Mouse (Mus musculus): ENCODE measurements at regions not wholly inside any gene's neighbourhood (a gene's known extent, or its start where the extent isn't known, plus 50 kb on each side); places are given as distances from the start of the nearest gene placed in this dataset.

DNA sequence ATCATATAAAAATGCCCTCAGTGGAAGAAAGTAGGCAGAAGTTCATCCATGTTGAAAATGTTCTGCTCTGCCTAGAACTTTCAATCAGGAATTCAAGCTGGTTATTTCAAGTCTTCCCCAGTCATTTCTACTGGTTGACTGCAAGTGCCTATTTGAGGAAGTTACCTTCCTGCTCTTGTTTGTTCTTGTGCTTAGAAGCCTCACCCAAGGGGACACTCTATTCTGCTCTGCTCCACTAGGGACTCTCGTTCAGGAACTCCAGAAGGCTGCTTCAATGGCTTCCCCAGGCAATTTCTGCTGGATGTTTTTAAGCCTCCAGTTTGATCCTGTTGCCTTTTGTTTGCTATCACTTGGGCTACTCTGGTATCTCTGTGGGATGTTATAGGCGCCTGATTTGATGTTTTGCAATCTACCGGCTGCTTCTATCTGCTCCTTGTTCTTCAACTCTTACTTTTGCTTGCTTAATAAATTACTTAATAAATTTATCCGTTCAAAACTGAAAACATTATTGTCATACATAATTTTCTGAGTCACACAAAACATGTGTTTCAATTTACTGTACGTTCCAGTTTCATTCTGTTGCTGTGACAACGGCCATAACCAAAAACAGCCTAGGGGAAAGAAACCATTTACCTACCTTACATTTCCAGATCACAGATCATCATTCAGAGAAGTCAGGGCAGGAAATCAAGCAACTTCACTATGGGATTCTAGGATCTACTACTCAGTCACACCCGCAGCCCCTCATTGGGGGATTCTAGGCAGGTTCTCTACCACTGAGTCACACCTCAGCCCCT is 71.4 kb upstream of the Foxk1 start:
- no peaks in the 10 kb centered on the region for H3K4me1 ChIP-seq (replicated peaks)
- H3K36me3 ChIP-seq, result no peaks in the 10 kb centered on the region
- no peak overlapping the region for H3K9ac ChIP-seq
- ATAC-seq (ENCODE audit: low read depth), result no peak
- no peak overlapping the region for H3K27ac ChIP-seq (replicated peaks)
- H3K9me3 ChIP-seq, result no peaks in the 10 kb centered on the region
- no peak overlapping the region for H3K4me2 ChIP-seq
- H3K4me3 ChIP-seq, result no peak overlapping the region
- 81% methylated on average over 7 of the region's 7 CpGs for WGBS
- H3K27me3 ChIP-seq, result no peaks in the 10 kb centered on the region; the same call in 1 of the 2 replicates

DNA sequence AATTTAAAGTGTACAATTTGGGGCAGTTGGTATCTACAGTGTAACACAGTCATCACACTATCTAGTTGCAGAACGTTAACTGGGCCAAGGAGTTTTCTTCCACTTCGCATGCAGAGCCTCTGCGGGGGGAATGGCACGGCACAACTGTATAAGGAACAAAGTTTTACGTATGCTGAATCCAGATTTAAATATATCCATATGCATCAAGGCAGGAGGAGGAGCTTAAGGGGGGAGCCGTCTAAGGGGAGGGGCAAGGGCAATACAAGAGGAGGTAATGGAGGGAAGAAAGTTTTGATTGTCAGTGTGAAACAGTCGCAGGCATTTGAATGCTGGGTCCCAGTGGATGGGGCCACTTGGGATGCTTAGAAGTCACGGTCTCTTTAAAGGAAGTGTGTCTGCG is 68.6 kb upstream of the Foxk1 start:
- no peaks in the 10 kb centered on the region; the same call in 1 of the 2 replicates for H3K27me3 ChIP-seq
- no peak overlapping the region for H3K4me2 ChIP-seq
- H3K36me3 ChIP-seq, result no peaks in the 10 kb centered on the region
- no peaks in the 10 kb centered on the region for H3K9me3 ChIP-seq
- no peak overlapping the region for H3K4me3 ChIP-seq
- no peaks in the 10 kb centered on the region for H3K4me1 ChIP-seq (replicated peaks)
- H3K27ac ChIP-seq (replicated peaks), result no peak overlapping the region
- WGBS, result 52% methylated on average over 9 of the region's 9 CpGs
- H3K9ac ChIP-seq, result no peak overlapping the region
- ATAC-seq (ENCODE audit: low read depth), result no peak

GRCm38 (mm10) chr5:142337436-142337835 is 63.9 kb upstream of the Foxk1 start:
- no peak overlapping the region for H3K27ac ChIP-seq (replicated peaks)
- no peaks in the 10 kb centered on the region for H3K4me1 ChIP-seq (replicated peaks)
- 81% methylated on average over 6 of the region's 6 CpGs for WGBS
- no peaks in the 10 kb centered on the region; the same call in 1 of the 2 replicates for H3K27me3 ChIP-seq
- no peak overlapping the region for H3K9ac ChIP-seq
- H3K4me3 ChIP-seq, result no peak overlapping the region
- H3K4me2 ChIP-seq, result no peak overlapping the region
- ATAC-seq (ENCODE audit: low read depth), result no peak
- no peaks in the 10 kb centered on the region for H3K36me3 ChIP-seq
- no peaks in the 10 kb centered on the region for H3K9me3 ChIP-seq

GRCm38 (mm10) chr5:142338051-142338450 is 63.2 kb upstream of the Foxk1 start:
- WGBS, result 74% methylated on average over 11 of the region's 11 CpGs
- Histone ChIP-seq H3K36me3 (no peaks in the 10 kb centered on the region), H3K4me1 (replicated peaks) (no peaks in the 10 kb centered on the region), H3K9ac (no peak overlapping the region), H3K27ac (replicated peaks) (no peak overlapping the region), H3K4me2 (no peak overlapping the region), H3K27me3 (no peaks in the 10 kb centered on the region), H3K9me3 (no peaks in the 10 kb centered on the region), H3K4me3 (no peak overlapping the region)
- ATAC-seq (ENCODE audit: low read depth), result no peak

- no peak for ATAC-seq (ENCODE audit: low read depth)
- no peak overlapping the region for H3K27ac ChIP-seq (replicated peaks)
- H3K9ac ChIP-seq, result no peak overlapping the region
- H3K4me3 ChIP-seq, result no peak overlapping the region
- no peaks in the 10 kb centered on the region for H3K4me1 ChIP-seq (replicated peaks)
- no peaks in the 10 kb centered on the region for H3K36me3 ChIP-seq
- 71% methylated on average over 14 of the region's 14 CpGs for WGBS
- no peak overlapping the region for H3K4me2 ChIP-seq
- no peaks in the 10 kb centered on the region for H3K27me3 ChIP-seq
- no peaks in the 10 kb centered on the region for H3K9me3 ChIP-seq
Observed at GRCm38 (mm10) chr5:142340205-142341025, 60.9 kb upstream of the Foxk1 start.

GRCm38 (mm10) chr5:142341026-142341432 is 60.3 kb upstream of the Foxk1 start:
- Histone ChIP-seq H3K4me3 (no peak overlapping the region), H3K36me3 (no peaks in the 10 kb centered on the region), H3K27me3 (no peaks in the 10 kb centered on the region), H3K9ac (no peak overlapping the region), H3K4me1 (replicated peaks) (no peaks in the 10 kb centered on the region), H3K27ac (replicated peaks) (no peak overlapping the region), H3K9me3 (no peaks in the 10 kb centered on the region), H3K4me2 (no peak overlapping the region)
- ATAC-seq (ENCODE audit: low read depth), result no peak
- WGBS, result 64% methylated on average over 3 of the region's 3 CpGs

- Histone ChIP-seq H3K27me3 (no peaks in the 10 kb centered on the region), H3K9ac (no peak overlapping the region), H3K4me2 (no peak overlapping the region), H3K36me3 (no peaks in the 10 kb centered on the region), H3K9me3 (no peaks in the 10 kb centered on the region; the same call in 1 of the 2 replicates), H3K4me1 (replicated peaks) (no peaks in the 10 kb centered on the region), H3K4me3 (no peak overlapping the region), H3K27ac (replicated peaks) (no peak overlapping the region)
- no peak for ATAC-seq (ENCODE audit: low read depth)
- WGBS, result 93% methylated on average over 1 of the region's 1 CpGs
Observed at GRCm38 (mm10) chr5:142346454-142346853, 54.8 kb upstream of the Foxk1 start.

GRCm38 (mm10) chr5:142350574-142350973 is 50.7 kb upstream of the Foxk1 start:
- WGBS, result 57% methylated on average over 5 of the region's 5 CpGs
- no peaks in the 10 kb centered on the region for H3K27me3 ChIP-seq
- no peak overlapping the region for H3K27ac ChIP-seq (replicated peaks)
- no peak overlapping the region for H3K4me2 ChIP-seq
- H3K4me1 ChIP-seq (replicated peaks), result no peaks in the 10 kb centered on the region
- no peak overlapping the region for H3K4me3 ChIP-seq
- H3K9me3 ChIP-seq, result no peaks in the 10 kb centered on the region; the same call in 1 of the 2 replicates
- no peak for ATAC-seq (ENCODE audit: low read depth)
- H3K9ac ChIP-seq, result no peak overlapping the region
- H3K36me3 ChIP-seq, result no peaks in the 10 kb centered on the region

Data from neural tube, embryonic 13.5 days (tissue).